Mouse (Mus musculus) neutrophil, adult 5-6 weeks (primary cell): Measurements from ENCODE around the gene Tufm. TPM values are rescaled to one million over a fixed set of nuclear protein-coding genes. Genes with fewer than 3 reads are reported as not detected.

Experiments used
- ATAC-seq: fragments of 151-379, 151-347 bp; 2 replicates; pipeline ENCODE4 v1.8.0; 2017; ENCODE audit warnings: mild to moderate bottlenecking, moderate TSS enrichment; ENCODE audit not compliant: insufficient number of reproducible peaks, poor library complexity, low FRiP score, severe bottlenecking; ENCODE audit errors: extremely low read depth
- total RNA-seq: library from RNA; stranded (forward); fragments of 200-1000 nt; gene quantifications from 2 replicates; pipeline ENCODE4 v1.2.3, GENCODE M21; 2017

The Tufm gene
- total RNA-seq, result 33.6 and 38.4 TPM in 2 replicates

DNA sequence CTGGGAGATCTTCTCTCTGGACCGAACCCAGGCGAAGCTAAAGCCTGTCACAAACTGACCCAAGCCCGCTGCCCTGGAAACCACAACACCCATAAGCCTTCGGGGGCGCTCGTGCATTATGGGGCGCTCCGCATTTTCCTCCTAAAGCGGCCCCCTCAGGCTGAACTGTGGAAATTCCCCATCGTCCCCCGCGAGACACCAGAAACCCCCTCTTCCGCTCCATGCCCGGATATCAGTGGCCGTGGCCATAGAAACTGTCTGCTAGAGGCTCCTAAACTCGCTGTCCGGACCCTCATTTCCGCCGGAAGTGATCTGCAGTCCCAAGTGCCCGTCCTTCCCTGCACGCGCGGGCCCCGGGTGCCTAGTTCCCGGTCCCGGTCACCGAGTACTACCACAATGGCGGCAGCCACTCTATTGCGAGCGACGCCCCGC, at the start of gene Tufm:
Tufm (plus strand) TSS at position 310 of the 432 bp plus-strand sequence.
- ATAC-seq, result peak; percentile 83

- ATAC-seq, result no peak
Observed at GRCm38 (mm10) chr7:126440134-126440533, 47.0 kb upstream of the Tufm start.

DNA sequence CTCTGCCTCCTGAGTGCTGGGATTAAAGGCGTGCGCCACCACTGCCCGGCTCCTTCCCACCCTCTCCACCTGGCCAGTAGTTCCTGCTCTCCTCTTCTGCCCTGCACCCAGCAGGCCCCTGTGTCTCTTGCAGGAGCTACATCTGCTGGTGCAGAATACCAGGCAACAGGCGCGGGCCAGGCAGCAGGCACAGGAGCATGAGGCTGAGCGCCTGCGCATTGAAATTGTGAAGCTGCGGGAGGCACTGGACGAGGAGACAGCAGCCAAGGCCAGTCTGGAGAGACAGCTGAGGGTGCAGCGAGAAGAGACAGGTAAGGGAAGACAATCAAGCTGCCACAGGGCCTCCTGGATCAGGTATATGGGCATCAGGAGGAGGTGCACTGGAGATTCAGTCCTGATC, 43.2 kb upstream of the Tufm start:
- no peak for ATAC-seq

- no peak for ATAC-seq
Observed at GRCm38 (mm10) chr7:126444536-126444935, 42.6 kb upstream of the Tufm start.

GRCm38 (mm10) chr7:126445104-126445815, 41.9 kb upstream of the Tufm start:
- ATAC-seq, result no peak

DNA sequence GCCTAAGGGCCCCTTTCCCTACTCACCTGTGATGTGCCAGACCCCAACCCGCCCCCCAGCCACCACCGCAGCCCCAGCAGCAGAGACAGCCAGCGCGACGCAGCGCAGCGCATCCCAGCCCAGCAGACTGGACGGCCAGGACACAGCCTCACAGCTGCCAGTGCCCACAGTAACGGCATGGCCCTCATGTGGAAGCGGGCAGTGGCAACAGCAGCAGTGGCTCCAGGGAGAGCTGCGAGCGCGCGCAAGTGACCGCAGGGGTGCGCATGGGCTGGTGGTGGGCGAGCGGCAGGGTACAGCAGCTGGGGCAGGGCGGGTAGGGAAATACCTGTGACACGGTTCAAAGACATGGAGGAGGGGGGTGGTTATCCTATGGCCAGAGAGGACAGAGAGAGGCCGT, 40.9 kb upstream of the Tufm start:
- ATAC-seq, result no peak

DNA sequence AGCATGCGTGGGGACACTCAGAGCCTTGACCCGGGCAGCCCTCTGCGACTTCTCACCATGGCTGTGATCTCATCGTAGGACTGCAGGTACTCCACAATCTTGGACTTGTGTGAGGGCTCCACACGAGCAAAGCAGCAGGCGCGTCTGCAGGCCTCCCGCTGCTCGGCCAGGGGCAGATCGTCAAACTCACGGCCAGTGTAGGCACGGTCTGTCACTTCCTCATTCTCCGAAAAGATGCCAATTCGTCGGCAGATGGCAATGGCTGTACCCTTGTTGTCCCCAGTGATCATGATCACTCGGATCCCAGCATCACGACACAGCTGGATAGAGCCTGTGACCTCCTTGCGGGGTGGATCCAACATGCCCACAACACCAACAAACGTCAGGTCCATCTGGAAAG, 38.7 kb upstream of the Tufm start:
- 0 out of 2 replicates have a peak, but pooled peaks have one; percentile 15 for ATAC-seq

DNA sequence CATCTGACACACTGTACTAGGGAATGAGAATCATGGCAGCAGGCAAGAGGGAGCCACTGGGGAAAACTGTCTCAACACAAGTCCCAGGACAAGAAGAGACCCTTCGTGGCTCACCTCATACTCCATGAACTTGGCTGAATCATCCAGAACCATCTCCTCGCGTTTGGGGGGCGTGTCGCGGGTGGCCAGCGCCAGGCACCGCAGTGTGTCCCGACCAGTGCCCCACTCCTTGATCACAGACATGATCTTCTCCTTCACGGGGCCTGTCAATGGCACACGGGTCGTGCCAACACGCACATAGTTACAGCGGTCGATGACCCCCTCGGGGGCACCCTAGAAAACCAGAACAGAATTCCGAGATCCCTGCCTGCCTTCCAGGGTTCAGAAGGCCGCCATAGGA, 37.2 kb upstream of the Tufm start:
- no peak for ATAC-seq

GRCm38 (mm10) chr7:126450641-126451040, 36.5 kb upstream of the Tufm start:
- ATAC-seq, result no peak

DNA sequence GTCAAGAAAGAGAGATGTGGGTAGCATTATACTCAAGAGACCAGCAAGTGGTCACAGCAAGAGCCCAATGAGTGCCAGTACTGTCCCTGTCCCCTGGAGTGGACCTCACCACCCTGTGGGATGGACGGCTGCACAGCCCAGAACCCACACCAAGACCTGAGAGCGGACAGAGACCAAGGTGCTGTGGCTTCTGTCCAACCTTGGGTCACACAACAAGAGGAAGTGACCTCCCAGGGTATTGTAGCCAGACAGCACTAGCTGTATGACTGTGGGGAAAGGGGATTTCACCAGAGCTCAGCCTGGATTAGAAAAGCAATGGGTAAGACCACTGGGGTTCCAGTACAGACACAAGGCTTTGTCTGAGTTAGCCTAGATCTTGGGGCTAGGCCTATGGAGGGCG, 34.9 kb upstream of the Tufm start:
- ATAC-seq, result no peak

DNA sequence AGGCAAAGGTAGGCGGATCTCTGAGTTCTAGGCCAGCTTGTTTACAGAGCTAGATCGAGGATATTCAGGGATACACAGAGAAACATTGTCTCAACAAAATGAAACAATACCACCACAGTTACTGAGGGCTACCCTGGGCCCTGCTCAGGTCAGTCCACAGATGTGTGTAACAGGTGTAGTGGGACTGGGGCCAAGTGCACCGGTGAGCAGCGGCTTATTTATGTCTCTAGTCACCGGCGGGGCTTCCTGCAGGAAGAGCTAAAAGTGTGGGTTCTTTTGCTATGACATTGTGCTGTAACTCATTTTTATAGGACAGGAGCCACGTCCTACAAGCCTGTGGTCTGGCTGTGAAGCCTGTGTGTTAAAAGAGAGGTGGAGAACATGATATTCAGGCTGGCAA, 33.3 kb upstream of the Tufm start:
- ATAC-seq, result no peak

GRCm38 (mm10) chr7:126455242-126455641, 31.9 kb upstream of the Tufm start:
- ATAC-seq, result no peak

DNA sequence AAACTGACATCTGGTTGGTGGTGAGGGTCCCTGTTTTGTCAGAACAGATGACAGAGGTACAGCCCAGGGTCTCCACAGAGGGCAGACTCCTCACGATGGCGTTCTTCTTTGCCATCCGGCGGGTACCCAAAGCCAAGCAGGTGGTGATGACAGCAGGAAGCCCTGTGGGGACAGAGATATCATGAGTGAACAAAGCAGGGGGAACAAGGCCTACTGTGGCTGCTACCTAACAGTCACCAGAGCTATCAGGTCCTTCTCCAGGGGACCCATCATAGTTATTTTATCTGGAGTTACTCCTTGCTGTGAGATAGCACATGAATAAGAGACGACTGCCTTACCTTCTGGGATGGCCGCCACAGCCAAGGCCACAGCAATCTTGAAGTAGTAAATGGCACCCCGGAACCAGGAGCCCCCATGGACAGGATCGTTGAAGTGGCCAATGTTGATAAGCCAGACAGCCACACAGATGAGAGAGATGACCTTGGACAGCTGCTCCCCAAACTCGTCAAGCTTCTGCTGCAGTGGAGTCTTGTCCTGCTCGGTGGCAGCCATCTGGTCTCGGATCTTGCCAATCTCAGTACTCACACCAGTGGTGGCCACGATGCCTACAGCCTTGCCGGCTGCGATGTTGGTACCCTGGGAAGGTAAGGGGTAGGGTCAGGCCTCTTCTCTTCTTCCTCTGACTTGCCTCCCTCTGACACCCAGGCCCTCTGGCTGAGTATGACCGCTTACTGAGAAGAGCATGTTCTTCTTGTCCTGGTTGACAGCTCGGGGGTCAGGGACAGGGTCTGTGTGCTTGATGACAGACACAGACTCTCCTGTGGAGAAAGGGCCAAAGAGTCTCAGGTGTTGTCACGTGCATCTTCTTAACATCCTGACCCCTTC, 30.5 kb upstream of the Tufm start:
- ATAC-seq, result no peak

- ATAC-seq, result no peak
Observed at GRCm38 (mm10) chr7:126458225-126458624, 28.9 kb upstream of the Tufm start.

GRCm38 (mm10) chr7:126458844-126459618, 28.1 kb upstream of the Tufm start:
- ATAC-seq, result no peak

GRCm38 (mm10) chr7:126460623-126461399, 26.4 kb upstream of the Tufm start:
- ATAC-seq, result no peak

DNA sequence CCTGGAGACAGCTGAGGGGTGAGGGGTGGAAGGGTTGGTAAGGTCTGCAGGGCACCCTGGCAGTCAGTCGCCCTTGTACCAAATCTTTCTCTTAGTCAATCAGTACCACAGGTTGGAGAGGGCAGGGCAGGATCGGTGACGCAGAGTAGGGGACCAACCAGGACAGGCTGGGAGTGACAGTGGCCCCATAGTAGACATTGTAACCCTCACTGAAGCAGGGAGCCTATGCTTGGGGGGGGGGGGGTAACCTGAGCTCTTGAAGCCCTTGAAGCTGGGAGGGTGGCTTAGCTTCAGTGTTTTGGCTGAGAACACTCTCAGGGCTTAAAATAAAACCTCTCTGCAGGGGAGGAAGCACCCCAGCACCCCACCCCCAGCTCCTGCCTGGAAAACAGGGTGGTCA, 25.5 kb upstream of the Tufm start:
- ATAC-seq, result no peak

GRCm38 (mm10) chr7:126463004-126463403, 24.2 kb upstream of the Tufm start, which contains the start of gene Atp2a1:
Gene Atp2a1 (minus strand): TSS chr7:126463108.
- ATAC-seq, result no peak

- no peak for ATAC-seq
Observed at GRCm38 (mm10) chr7:126463547-126463946, 23.6 kb upstream of the Tufm start.
